ENCODE assay signal across 31 mouse cellular contexts in genomic region chr17:88900904-88901303, GRCm38 (mm10).
"Had no signal": no experiment of that assay in that cellular context is flagged by ENCODE, and none has a peak within 500 bp of the region (broad histone marks: within the 10 kb centered on the region; RNA-seq: fewer than 3 reads in every experiment).

No protein-coding gene starts in this region.

- H3K36me3 ChIP-seq: limb, embryonic 10.5 days; limb, embryonic 12.5 days; limb, embryonic 13.5 days; limb, embryonic 15.5 days; liver, embryonic 12.5 days; liver, embryonic 13.5 days; liver, embryonic 15.5 days; lung, embryonic 15.5 days; midbrain, embryonic 10.5 days; midbrain, embryonic 12.5 days; midbrain, embryonic 13.5 days; midbrain, embryonic 15.5 days had no signal

- H3K27me3 ChIP-seq: limb, embryonic 12.5 days; limb, embryonic 13.5 days; limb, embryonic 15.5 days; liver, embryonic 12.5 days; liver, embryonic 13.5 days; liver, embryonic 15.5 days; lung, embryonic 15.5 days; megakaryocyte, embryonic 14.5 days; midbrain, embryonic 12.5 days; midbrain, embryonic 13.5 days; midbrain, embryonic 15.5 days had no signal

- H3K9me3 ChIP-seq: limb, embryonic 10.5 days; limb, embryonic 12.5 days; limb, embryonic 13.5 days; limb, embryonic 15.5 days; liver, embryonic 12.5 days; liver, embryonic 13.5 days; liver, embryonic 15.5 days; lung, embryonic 15.5 days; megakaryocyte, embryonic 14.5 days; midbrain, embryonic 10.5 days; midbrain, embryonic 12.5 days; midbrain, embryonic 13.5 days; midbrain, embryonic 15.5 days had no signal

- H3K27ac ChIP-seq: limb, embryonic 10.5 days; limb, embryonic 12.5 days; limb, embryonic 13.5 days; limb, embryonic 15.5 days; liver, embryonic 12.5 days; liver, embryonic 13.5 days; liver, embryonic 14.5 days; liver, embryonic 15.5 days; lung, embryonic 15.5 days; macrophage; midbrain, embryonic 10.5 days; midbrain, embryonic 12.5 days; midbrain, embryonic 13.5 days; midbrain, embryonic 15.5 days had no signal

- H3K4me1 ChIP-seq: limb, embryonic 10.5 days; limb, embryonic 12.5 days; limb, embryonic 15.5 days; liver, embryonic 12.5 days; liver, embryonic 13.5 days; liver, embryonic 15.5 days; lung, embryonic 15.5 days; megakaryocyte, embryonic 14.5 days; midbrain, embryonic 13.5 days; midbrain, embryonic 15.5 days had no signal

- H3K9ac ChIP-seq: limb, embryonic 12.5 days; limb, embryonic 13.5 days; limb, embryonic 15.5 days; liver, embryonic 12.5 days; liver, embryonic 13.5 days; liver, embryonic 14.5 days; liver, embryonic 15.5 days; liver, postnatal 0 days; lung, embryonic 14.5 days; lung, embryonic 15.5 days; midbrain, embryonic 12.5 days; midbrain, embryonic 13.5 days; midbrain, embryonic 15.5 days had no signal

- H3K4me3 ChIP-seq: limb, embryonic 10.5 days; limb, embryonic 12.5 days; limb, embryonic 13.5 days; limb, embryonic 15.5 days; liver, embryonic 12.5 days; liver, embryonic 13.5 days; liver, embryonic 15.5 days; lung, embryonic 15.5 days; megakaryocyte, embryonic 14.5 days; midbrain, embryonic 10.5 days; midbrain, embryonic 12.5 days; midbrain, embryonic 13.5 days; midbrain, embryonic 15.5 days; myocyte had no signal

- DNase-seq: left cerebral cortex, postnatal 4 days; liver; liver, embryonic 13.5 days; liver, postnatal 0 days; lung, adult 18-20 months; lung, adult 2 months; lung, embryonic 14.5 days; lung, postnatal 10 days; lung, postnatal 14 days; lung, postnatal 36 days; lung, postnatal 4 days; midbrain, embryonic 14.5 days had no signal

- H3K4me2 ChIP-seq: limb, embryonic 12.5 days; limb, embryonic 13.5 days; limb, embryonic 15.5 days; liver, embryonic 11.5 days; liver, embryonic 12.5 days; liver, embryonic 13.5 days; liver, embryonic 15.5 days; lung, embryonic 14.5 days; lung, embryonic 15.5 days; midbrain, embryonic 11.5 days; midbrain, embryonic 12.5 days; midbrain, embryonic 13.5 days; midbrain, embryonic 15.5 days had no signal

- ATAC-seq: liver, embryonic 12.5 days; liver, postnatal 0 days; lung, postnatal 0 days; midbrain, embryonic 13.5 days; midbrain, embryonic 15.5 days; midbrain, embryonic 16.5 days had no signal
